Mouse (Mus musculus) CH12.LX (cell line): ENCODE measurements around the gene Dapl1. TPM values are rescaled to one million over a fixed set of nuclear protein-coding genes. Genes with fewer than 3 reads are reported as not detected.

Experiments used
- DNase-seq: peaks from one replicate; pipeline ENCODE4 v3.0.0-alpha.2; 2013; ENCODE audit errors: extremely low read depth
- H3K27ac ChIP-seq: 2 replicates; pipeline ENCODE4 v1.5.1; 2012; ENCODE audit warnings: low read depth, mild to moderate bottlenecking, control low read depth, moderate library complexity; ENCODE audit not compliant: insufficient read depth
- H3K27me3 ChIP-seq: replicated peaks from 2 replicates; pipeline ENCODE3; 2012; ENCODE audit warnings: inconsistent platforms
- H3K36me3 ChIP-seq, 2 experiments: replicated peaks in 1 of 2; 2 replicates each; pipeline versions ENCODE3 to v1.6.1; 2012; ENCODE audit warnings: inconsistent platforms in 1 of 2, low read length in 1 of 2, mild to moderate bottlenecking in 1 of 2, mixed read lengths in 1 of 2, moderate library complexity in 1 of 2; ENCODE audit not compliant: control insufficient read depth in 1 of 2, insufficient read depth in 1 of 2
- H3K4me1 ChIP-seq, 2 experiments: 2 replicates each; pipeline ENCODE4 v1.6.1; 2012; ENCODE audit warnings: inconsistent platforms in 1 of 2, moderate library complexity in 1 of 2; ENCODE audit not compliant: insufficient read depth in 2 of 2, control insufficient read depth in 1 of 2
- H3K4me2 ChIP-seq: 2 replicates; pipeline ENCODE4 v1.6.1; 2012; ENCODE audit warnings: low read depth, mild to moderate bottlenecking, control low read depth; ENCODE audit not compliant: poor library complexity, insufficient read depth, severe bottlenecking
- H3K4me3 ChIP-seq, 3 experiments: fragments of 150-350 bp in 1 of 3; sonication (generic) in 1 of 3; replicated peaks in 1 of 3; 2 replicates each; pipeline versions ENCODE3 to v1.5.1; 2011 to 2012; ENCODE audit warnings: low read depth in 2 of 3, low read length in 2 of 3, mild to moderate bottlenecking in 2 of 3, moderate library complexity in 2 of 3, control low read depth in 1 of 3, improper control_type of control experiment in 1 of 3, inconsistent platforms in 1 of 3, mixed read lengths in 1 of 3; ENCODE audit not compliant: poor library complexity in 1 of 3
- H3K79me2 ChIP-seq: replicated peaks from 2 replicates; pipeline ENCODE4 v1.6.1; 2012; ENCODE audit warnings: mild to moderate bottlenecking, moderate library complexity; ENCODE audit not compliant: control insufficient read depth, poor library complexity, insufficient read depth, severe bottlenecking; ENCODE audit errors: extremely low read depth
- H3K9ac ChIP-seq: 2 replicates; pipeline ENCODE4 v1.6.1; 2012; ENCODE audit warnings: low read depth, mild to moderate bottlenecking, control low read depth, moderate library complexity; ENCODE audit not compliant: insufficient read depth
- H3K9me3 ChIP-seq: replicated peaks from 2 replicates; pipeline ENCODE3; 2012; ENCODE audit warnings: low read length, inconsistent platforms, mixed read lengths
- BHLHE40 ChIP-seq: IDR thresholded peaks from 2 replicates; pipeline ENCODE4 v1.6.1; 2011; ENCODE audit warnings: mild to moderate bottlenecking, low read depth, low read length, improper control_type of control experiment
- CHD1 ChIP-seq: IDR thresholded peaks from 2 replicates; pipeline ENCODE4 v1.6.1; 2012; ENCODE audit warnings: low read depth, low read length, improper control_type of control experiment, inconsistent platforms
- CHD2 ChIP-seq: IDR thresholded peaks from 2 replicates; pipeline ENCODE4 v1.6.1; 2011; ENCODE audit warnings: low read length, improper control_type of control experiment
- CTCF ChIP-seq, 2 experiments: IDR thresholded peaks in 1 of 2; conservative IDR thresholded peaks in 1 of 2; 2 replicates each; pipeline ENCODE4 v1.5.1; 2011 to 2012; ENCODE audit warnings: low read depth in 2 of 2, low read length in 2 of 2, improper control_type of control experiment in 1 of 2, inconsistent platforms in 1 of 2, mild to moderate bottlenecking in 1 of 2, moderate library complexity in 1 of 2
- ELF1 ChIP-seq: IDR thresholded peaks from 2 replicates; pipeline ENCODE4 v1.6.1; 2014; ENCODE audit warnings: low read depth, mild to moderate bottlenecking, inconsistent platforms, low read length, improper control_type of control experiment
- EP300 ChIP-seq: IDR thresholded peaks from 2 replicates; pipeline ENCODE4 v1.6.1; 2011; ENCODE audit warnings: low read length, improper control_type of control experiment
- ETS1 ChIP-seq: conservative IDR thresholded peaks from 2 replicates; pipeline ENCODE4 v1.6.1; 2012; ENCODE audit warnings: low read depth, mild to moderate bottlenecking, inconsistent platforms, low read length, improper control_type of control experiment, moderate library complexity
- JUN ChIP-seq: IDR thresholded peaks from 2 replicates; pipeline ENCODE4 v1.6.1; 2011; ENCODE audit warnings: low read depth, mild to moderate bottlenecking, low read length, improper control_type of control experiment, moderate library complexity; ENCODE audit not compliant: insufficient read depth
- JUND ChIP-seq: conservative IDR thresholded peaks from 2 replicates; pipeline ENCODE4 v1.6.1; 2011; ENCODE audit warnings: low read depth, low read length, improper control_type of control experiment
- KAT2A ChIP-seq: IDR thresholded peaks from 2 replicates; pipeline ENCODE4 v1.6.1; 2012; ENCODE audit warnings: low read length, improper control_type of control experiment, inconsistent platforms; ENCODE audit not compliant: insufficient replicate concordance
- MAFK ChIP-seq: IDR thresholded peaks from 2 replicates; pipeline ENCODE4 v1.6.1; 2011; ENCODE audit warnings: low read length, improper control_type of control experiment; ENCODE audit not compliant: insufficient replicate concordance
- MAX ChIP-seq: IDR thresholded peaks from 2 replicates; pipeline ENCODE4 v1.6.1; 2011; ENCODE audit warnings: low read length, improper control_type of control experiment
- MAZ ChIP-seq: IDR thresholded peaks from 2 replicates; pipeline ENCODE4 v1.6.1; 2012; ENCODE audit warnings: low read depth, mild to moderate bottlenecking, inconsistent platforms, low read length, improper control_type of control experiment, moderate library complexity
- NELFE ChIP-seq: IDR thresholded peaks from 2 replicates; pipeline ENCODE4 v1.6.1; 2011; ENCODE audit warnings: low read depth, low read length, improper control_type of control experiment
- NRF1 ChIP-seq: IDR thresholded peaks from 2 replicates; pipeline ENCODE4 v1.6.1; 2014; ENCODE audit warnings: low read depth, mild to moderate bottlenecking, inconsistent platforms, low read length, improper control_type of control experiment, moderate library complexity
- POLR2A ChIP-seq: IDR thresholded peaks from 2 replicates; pipeline ENCODE4 v1.6.1; 2011; ENCODE audit warnings: low read depth, mild to moderate bottlenecking, improper control_type of control experiment, low read length
- SIN3A ChIP-seq: IDR thresholded peaks from 2 replicates; pipeline ENCODE4 v1.6.1; 2012; ENCODE audit warnings: low read length, improper control_type of control experiment, inconsistent platforms
- USF1 ChIP-seq: IDR thresholded peaks from 2 replicates; pipeline ENCODE4 v1.6.1; 2014; ENCODE audit warnings: low read depth, mild to moderate bottlenecking, inconsistent platforms, low read length, improper control_type of control experiment
- USF2 ChIP-seq: conservative IDR thresholded peaks from 2 replicates; pipeline ENCODE4 v1.6.1; 2011; ENCODE audit warnings: low read depth, low read length, improper control_type of control experiment
- ZKSCAN1 ChIP-seq: IDR thresholded peaks from 2 replicates; pipeline ENCODE4 v1.6.1; 2012; ENCODE audit warnings: low read depth, inconsistent platforms, low read length, improper control_type of control experiment, borderline replicate concordance
- ZNF384 ChIP-seq: IDR thresholded peaks from 2 replicates; pipeline ENCODE4 v1.6.1; 2012; ENCODE audit warnings: low read depth, low read length, improper control_type of control experiment, inconsistent platforms
- dilution Hi-C: fragments of 300-500 bp; cut with MboI; formaldehyde crosslinking; loops from 2 replicates; pipeline ENCODE4 v1.14.3; 2020; ENCODE audit warnings: low sequenced_read_pairs; ENCODE audit not compliant: extremely low pct_unique_long_range_greater_than_20kb, extremely low pct_ligation_motif_present
- in situ Hi-C: fragments of 300-500 bp; cut with MboI; formaldehyde crosslinking; loops from 3 replicates; pipeline ENCODE4 v1.14.3; 2019; ENCODE audit warnings: low sequenced_read_pairs, low pct_ligation_motif_present, low pct_unique_long_range_greater_than_20kb, mixed read lengths
- polyA plus RNA-seq: library from polyadenylated mRNA; unstranded; fragments of >175 nt; gene quantifications from 2 replicates; pipeline ENCODE4 v1.2.1, GENCODE M21; 2012; ENCODE audit warnings: low read depth; ENCODE audit not compliant: insufficient read length
- total RNA-seq, 2 experiments: library from RNA; depleted of rRNA; stranded (reverse); fragments of 300-350 nt in 1 of 2; fragments of >200 nt in 1 of 2; gene quantifications; 2 replicates each; pipeline ENCODE4 v1.2.3; 2012 to 2014

The Dapl1 gene
- total and polyA plus RNA-seq, 3 experiments: not detected

GRCm38 (mm10) chr2:59448516-59448915 is 35.9 kb upstream of the Dapl1 start:
- no peak overlapping the region for H3K4me2 ChIP-seq
- H3K79me2 ChIP-seq: no peaks in the 10 kb centered on the region
- no peak overlapping the region for H3K27ac ChIP-seq
- dilution Hi-C loops (no loop called here), in situ Hi-C loops (no loop called here)
- TF ChIP-seq SIN3A (no peak), CHD1 (no peak), KAT2A (no peak), POLR2A (no peak), MAZ (no peak), NRF1 (no peak)
- H3K36me3 ChIP-seq: no peaks in the 10 kb centered on the region
- peaks cover 45% of the 10 kb centered on the region for H3K9me3 ChIP-seq
- H3K9ac ChIP-seq: no peak overlapping the region
- no peak overlapping the region for H3K4me3 ChIP-seq
- no peak for DNase-seq
- H3K27me3 ChIP-seq: no peaks in the 10 kb centered on the region
- H3K4me1 ChIP-seq: no peaks in the 10 kb centered on the region

GRCm38 (mm10) chr2:59448921-59449320 is 35.5 kb upstream of the Dapl1 start:
- H3K4me1 ChIP-seq: no peaks in the 10 kb centered on the region
- dilution Hi-C loops (no loop called here), in situ Hi-C loops (no loop called here)
- no peak overlapping the region for H3K9ac ChIP-seq
- no peaks in the 10 kb centered on the region for H3K36me3 ChIP-seq
- H3K9me3 ChIP-seq: peaks cover 41% of the 10 kb centered on the region
- no peak overlapping the region for H3K4me2 ChIP-seq
- DNase-seq: no peak
- no peak overlapping the region for H3K27ac ChIP-seq
- H3K79me2 ChIP-seq: no peaks in the 10 kb centered on the region
- H3K27me3 ChIP-seq: no peaks in the 10 kb centered on the region
- no peak overlapping the region for H3K4me3 ChIP-seq
- TF ChIP-seq ZKSCAN1: no peak
- TF ChIP-seq MAFK: no peak
- TF ChIP-seq JUN: no peak
- no peak for TF ChIP-seq CHD1
- TF ChIP-seq KAT2A: no peak
- no peak for TF ChIP-seq ETS1
- no peak for TF ChIP-seq USF1
- TF ChIP-seq MAX: no peak
- no peak for TF ChIP-seq NELFE

DNA sequence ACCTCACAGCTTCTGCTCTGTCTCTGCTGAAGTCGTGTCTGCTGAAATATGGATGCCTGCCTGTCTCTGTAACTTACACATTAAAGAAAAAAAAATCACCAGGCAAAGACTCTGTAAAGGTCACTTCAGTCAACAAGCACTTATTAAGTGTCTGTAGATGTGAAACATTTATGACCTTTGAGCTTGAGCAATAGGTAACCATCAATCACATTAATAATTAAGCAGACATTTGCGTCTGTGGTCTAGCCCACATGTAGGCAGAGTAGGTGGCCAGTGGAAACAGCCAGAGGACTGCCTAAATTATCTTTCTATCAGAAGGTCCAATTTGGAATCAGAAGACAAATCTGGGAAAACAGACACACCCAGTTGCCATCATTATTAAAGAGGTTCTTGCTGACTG is 32.8 kb upstream of the Dapl1 start:
- Histone ChIP-seq H3K9ac (no peak overlapping the region), H3K9me3 (peaks cover 32% of the 10 kb centered on the region), H3K79me2 (no peaks in the 10 kb centered on the region), H3K4me1 (no peaks in the 10 kb centered on the region), H3K27ac (no peak overlapping the region), H3K27me3 (no peaks in the 10 kb centered on the region), H3K4me2 (no peak overlapping the region), H3K4me3 (no peak overlapping the region), H3K36me3 (no peaks in the 10 kb centered on the region)
- TF ChIP-seq ZNF384 (no peak), CTCF (conservative IDR thresholded peaks at IDR 0.05 in 1 of 2, IDR thresholded peaks at IDR 0.05 in 1 of 2; ENCODE audit: low read depth in 2 of 2, low read length in 2 of 2) (no peak), ZKSCAN1 (no peak), JUND (no peak), CHD1 (no peak), EP300 (no peak), BHLHE40 (no peak), ELF1 (no peak), CHD2 (no peak), POLR2A (no peak), MAFK (no peak), ETS1 (no peak), USF2 (no peak)
- dilution Hi-C loops (no loop called here), in situ Hi-C loops (no loop called here)
- DNase-seq: no peak
